Mouse (Mus musculus) brain, embryonic 14.5 days (tissue): ENCODE data around the gene 4930558C23Rik.
"Not testable (repeated sequence)": the region's sequence is repeated elsewhere in the genome, so short reads cannot be mapped to it uniquely, and the experiment has no call there.

Experiments
- CTCF ChIP-seq: fragments of 200-500 bp; IDR thresholded peaks from 2 replicates; pipeline ENCODE4 v1.5.1; 2012; ENCODE audit warnings: inconsistent platforms, mild to moderate bottlenecking, moderate library complexity, borderline replicate concordance; ENCODE audit not compliant: insufficient read depth, insufficient read length; ENCODE audit errors: extremely low read depth
- POLR2A ChIP-seq: fragments of 200-500 bp; IDR thresholded peaks from 2 replicates; pipeline ENCODE4 v1.6.1; 2012; ENCODE audit warnings: mild to moderate bottlenecking, inconsistent platforms, borderline replicate concordance; ENCODE audit not compliant: poor library complexity, insufficient read depth, insufficient read length, severe bottlenecking; ENCODE audit errors: extremely low read depth

GRCm38 (mm10) chr3:95343356-95344000 is 59.2 kb downstream of the 4930558C23Rik start:
- TF ChIP-seq CTCF, POLR2A: not testable (repeated sequence)
